Mouse (Mus musculus) hindbrain, embryonic 11.5 days (tissue): ENCODE data around the gene Cpa2. TPM values are rescaled to one million over a fixed set of nuclear protein-coding genes. Genes with fewer than 3 reads are reported as not detected.
A peak's percentile ranks its signal among the peaks of the same experiment; 100 is the strongest.

Experiments used
- ATAC-seq: fragments of 200-750 bp; cut with Nextera tagmentation; 2 replicates; pipeline ENCODE4 v1.8.0; 2017; ENCODE audit warnings: mild to moderate bottlenecking, moderate TSS enrichment, moderate library complexity; ENCODE audit not compliant: low FRiP score
- DNase-seq: peaks from one replicate; pipeline ENCODE4 v3.0.0-alpha.2; 2015; ENCODE audit warnings: low spot score
- H3K27ac ChIP-seq: fragments of 300-500 bp; sonication (generic); 2 replicates; pipeline ENCODE4 v1.5.1; 2014; ENCODE audit warnings: mild to moderate bottlenecking, low read depth, low read length
- H3K27me3 ChIP-seq: fragments of 300-500 bp; sonication (generic); 2 replicates; pipeline ENCODE4 v1.6.1; 2014; ENCODE audit warnings: mild to moderate bottlenecking, low read length, moderate library complexity, mixed read lengths; ENCODE audit not compliant: control insufficient read depth, insufficient read depth
- H3K36me3 ChIP-seq: fragments of 300-500 bp; sonication (generic); 2 replicates; pipeline ENCODE4 v1.6.1; 2014; ENCODE audit warnings: mild to moderate bottlenecking, low read length, moderate library complexity, mixed read lengths; ENCODE audit not compliant: control insufficient read depth, insufficient read depth
- H3K4me1 ChIP-seq: fragments of 300-500 bp; sonication (generic); replicated peaks from 2 replicates; pipeline ENCODE4 v1.6.1; 2014; ENCODE audit warnings: low read length, mixed read lengths; ENCODE audit not compliant: control insufficient read depth, insufficient read depth
- H3K4me2 ChIP-seq: fragments of 300-500 bp; sonication (generic); replicated peaks from 2 replicates; pipeline ENCODE4 v1.6.1; 2014; ENCODE audit warnings: mild to moderate bottlenecking, low read depth, low read length
- H3K4me3 ChIP-seq: fragments of 300-500 bp; sonication (generic); 2 replicates; pipeline ENCODE4 v1.5.1; 2014; ENCODE audit warnings: low read depth, low read length
- H3K9ac ChIP-seq: fragments of 300-500 bp; sonication (generic); 2 replicates; pipeline ENCODE4 v1.6.1; 2014; ENCODE audit warnings: low read depth, low read length
- H3K9me3 ChIP-seq: fragments of 300-500 bp; sonication (generic); 2 replicates; pipeline ENCODE4 v1.6.1; 2016; ENCODE audit warnings: low read length; ENCODE audit not compliant: control insufficient read depth
- WGBS: fragments of 180-500 bp; shearing (Covaris S2); extraction: QIAGEN DNeasy Blood & Tissue Kit; methylation state at CpG from one replicate; pipeline ENCODE4 v1.1.7; 2014; 5-methylcytosine and 5-hydroxymethylcytosine counted together
- polyA plus RNA-seq: library from polyadenylated mRNA; unstranded; fragments of >200 nt; fragmentation: Nextera tagmentation; extraction: Ambion mirVana; gene quantifications from 2 replicates; pipeline ENCODE4 v1.2.1, GENCODE M21; 2014

Gene Cpa2
- polyA plus RNA-seq, 1 experiment from 2014 or later, result 9.4 TPM

DNA sequence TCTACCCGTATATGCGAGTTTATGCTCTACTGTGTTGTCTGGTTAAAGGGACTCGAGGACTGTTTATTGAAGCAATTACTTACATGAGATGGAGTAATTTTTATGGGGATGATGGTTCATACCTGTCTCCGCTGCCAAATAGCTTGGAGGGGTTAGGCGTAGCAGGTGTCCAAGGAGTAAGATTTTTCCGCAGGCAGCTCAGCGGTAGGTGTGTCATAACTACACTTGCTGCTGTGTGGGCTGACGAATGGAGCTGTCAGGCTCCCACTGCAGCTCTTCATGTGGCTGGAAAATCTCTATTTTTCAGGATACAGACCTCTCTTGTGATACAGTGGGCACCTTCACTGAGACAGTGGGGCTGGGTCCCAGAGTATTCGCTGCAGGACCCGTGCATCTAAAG is 27.9 kb downstream of the Cpa2 start:
- no peaks in the 10 kb centered on the region for H3K27me3 ChIP-seq

DNA sequence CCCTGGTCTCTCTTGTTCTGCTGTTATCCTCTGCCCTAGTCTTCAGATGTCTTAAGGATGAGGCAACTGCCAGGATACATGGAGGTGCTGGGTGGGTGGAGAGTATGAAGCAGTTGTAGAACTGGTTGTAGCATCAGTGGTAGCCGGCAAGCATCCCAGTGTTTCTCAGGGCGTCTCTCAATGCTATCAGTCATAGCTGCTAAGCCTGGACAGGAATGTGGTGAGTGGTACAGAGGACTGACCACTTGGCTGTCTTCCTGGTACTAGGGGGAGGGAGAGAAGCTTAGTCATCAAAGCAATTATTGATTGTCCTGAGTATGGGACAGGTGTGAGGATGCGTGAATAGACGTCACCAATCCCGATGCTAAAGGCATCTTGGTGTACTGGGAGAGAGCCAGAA is 28.6 kb downstream of the Cpa2 start:
- ATAC-seq, result no peak
- no peak overlapping the region for H3K4me3 ChIP-seq
- H3K27me3 ChIP-seq, result no peaks in the 10 kb centered on the region
- H3K4me1 ChIP-seq, result no peaks in the 10 kb centered on the region
- 95% methylated on average over 5 of the region's 5 CpGs for WGBS
- H3K4me2 ChIP-seq, result no peak overlapping the region
- no peak for DNase-seq
- H3K9ac ChIP-seq, result no peak overlapping the region
- H3K9me3 ChIP-seq, result no peaks in the 10 kb centered on the region
- no peak overlapping the region for H3K27ac ChIP-seq
- no peaks in the 10 kb centered on the region for H3K36me3 ChIP-seq

More for the DNA sequence above, 27.9 kb downstream of the Cpa2 start:
- H3K9ac ChIP-seq, result no peak overlapping the region
- no peaks in the 10 kb centered on the region for H3K4me1 ChIP-seq
- no peak overlapping the region for H3K27ac ChIP-seq
- ATAC-seq (no peak), DNase-seq (no peak)
- no peak overlapping the region for H3K4me3 ChIP-seq
- no peaks in the 10 kb centered on the region for H3K36me3 ChIP-seq
- no peaks in the 10 kb centered on the region for H3K9me3 ChIP-seq
- 94% methylated on average over 10 of the region's 10 CpGs for WGBS
- no peak overlapping the region for H3K4me2 ChIP-seq

- Histone ChIP-seq H3K4me1 (no peaks in the 10 kb centered on the region), H3K4me3 (no peak overlapping the region), H3K36me3 (no peaks in the 10 kb centered on the region), H3K9me3 (no peaks in the 10 kb centered on the region), H3K4me2 (no peak overlapping the region), H3K9ac (no peak overlapping the region), H3K27ac (peak overlapping the region; percentile 31; the same call in 1 of the 2 replicates), H3K27me3 (no peaks in the 10 kb centered on the region)
- WGBS, result 42% methylated on average over 20 of the region's 20 CpGs
- DNase-seq (peak; percentile 79), ATAC-seq (peak; percentile 91)
These were observed 31.3 kb downstream of the Cpa2 start for GRCm38 (mm10) chr6:30572456-30573311.

DNA sequence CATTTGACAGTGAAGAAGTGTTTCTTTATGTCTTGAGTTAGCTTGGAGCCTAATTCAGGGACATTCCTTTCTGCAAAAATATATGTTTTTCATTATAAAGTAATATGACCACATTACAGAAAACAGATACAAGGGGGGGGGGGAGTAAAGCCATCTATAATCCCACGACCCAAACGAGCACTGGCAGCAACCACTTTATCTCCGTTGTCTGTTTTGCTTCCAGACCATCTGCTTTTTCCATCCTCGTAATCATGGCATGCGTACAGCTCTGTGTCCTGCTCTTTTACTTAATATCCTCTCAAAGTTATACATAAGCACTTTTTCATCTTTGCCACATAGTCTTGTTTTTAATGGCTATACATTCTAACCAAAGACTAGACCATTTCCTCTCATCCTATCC is 32.0 kb downstream of the Cpa2 start:
- H3K4me2 ChIP-seq, result no peak overlapping the region
- H3K4me1 ChIP-seq, result no peaks in the 10 kb centered on the region
- DNase-seq (no peak), ATAC-seq (no peak)
- H3K9me3 ChIP-seq, result no peaks in the 10 kb centered on the region
- H3K27me3 ChIP-seq, result no peaks in the 10 kb centered on the region
- 78% methylated on average over 5 of the region's 5 CpGs for WGBS
- H3K36me3 ChIP-seq, result no peaks in the 10 kb centered on the region
- no peak overlapping the region for H3K4me3 ChIP-seq
- H3K9ac ChIP-seq, result no peak overlapping the region
- 0 out of 2 replicates have a peak overlapping the region, but pooled peaks have one; percentile 0 for H3K27ac ChIP-seq

GRCm38 (mm10) chr6:30574945-30575344 is 33.6 kb downstream of the Cpa2 start:
- Histone ChIP-seq H3K9ac (no peak overlapping the region), H3K36me3 (no peaks in the 10 kb centered on the region), H3K4me3 (no peak overlapping the region), H3K4me1 (no peaks in the 10 kb centered on the region), H3K9me3 (no peaks in the 10 kb centered on the region), H3K4me2 (no peak overlapping the region), H3K27me3 (no peaks in the 10 kb centered on the region), H3K27ac (no peak overlapping the region)
- no peak for DNase-seq
- 80% methylated on average over 1 of the region's 1 CpGs for WGBS
- ATAC-seq, result no peak

DNA sequence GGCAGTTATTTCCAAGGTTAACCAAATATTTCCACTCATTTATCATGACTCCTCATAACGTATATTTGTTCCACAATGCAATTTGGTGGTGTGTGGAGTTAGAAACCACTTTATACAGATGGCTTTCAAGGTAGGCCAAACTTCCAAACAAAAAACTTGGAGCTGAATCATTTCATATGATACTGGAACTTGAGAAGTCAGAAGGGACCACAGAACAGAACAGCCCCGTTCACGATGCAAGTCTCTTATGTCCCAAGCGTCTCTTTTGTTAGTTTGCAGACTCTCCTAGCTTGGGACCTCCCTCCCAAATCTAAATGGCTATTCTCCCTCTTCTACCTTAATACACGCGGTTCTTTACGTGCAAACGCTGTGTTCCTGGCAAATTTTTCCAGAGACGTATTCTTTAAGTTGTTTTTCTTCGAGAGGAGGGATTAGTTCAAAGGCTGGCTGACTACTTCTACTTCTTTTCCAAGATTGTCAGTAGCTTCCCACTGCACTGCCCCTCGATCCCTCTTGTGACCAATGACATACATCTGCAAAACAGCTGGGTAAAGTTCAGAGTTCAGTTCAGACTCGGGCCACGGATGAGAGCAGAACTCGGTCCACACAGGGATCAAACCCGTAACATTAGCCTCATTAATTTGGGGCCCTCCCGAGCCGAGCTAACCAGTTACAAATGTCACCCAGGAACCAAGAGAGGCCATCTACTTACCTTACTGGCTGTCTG is 35.3 kb downstream of the Cpa2 start:
- Histone ChIP-seq H3K27ac (peak overlapping the region; percentile 39; the same call in 1 of the 2 replicates), H3K27me3 (no peaks in the 10 kb centered on the region), H3K4me1 (peaks cover 8% of the 10 kb centered on the region; the same call in 1 of the 2 replicates), H3K9me3 (no peaks in the 10 kb centered on the region), H3K4me2 (no peak overlapping the region), H3K36me3 (no peaks in the 10 kb centered on the region), H3K4me3 (no peak overlapping the region), H3K9ac (no peak overlapping the region)
- no peak for DNase-seq
- no peak for ATAC-seq
- WGBS, result 70% methylated on average over 17 of the region's 17 CpGs

- WGBS, result 48% methylated on average over 17 of the region's 17 CpGs
- Histone ChIP-seq H3K4me1 (peaks cover 8% of the 10 kb centered on the region; the same call in 1 of the 2 replicates), H3K27me3 (no peaks in the 10 kb centered on the region), H3K27ac (peak overlapping the region; percentile 80), H3K9ac (no peak overlapping the region), H3K4me2 (no peak overlapping the region), H3K4me3 (no peak overlapping the region), H3K36me3 (no peaks in the 10 kb centered on the region), H3K9me3 (no peaks in the 10 kb centered on the region)
- DNase-seq (peak; percentile 38), ATAC-seq (peak; percentile 64; the same call in 1 of the 2 replicates)
These were observed 38.8 kb downstream of the Cpa2 start for GRCm38 (mm10) chr6:30579961-30580840.

DNA sequence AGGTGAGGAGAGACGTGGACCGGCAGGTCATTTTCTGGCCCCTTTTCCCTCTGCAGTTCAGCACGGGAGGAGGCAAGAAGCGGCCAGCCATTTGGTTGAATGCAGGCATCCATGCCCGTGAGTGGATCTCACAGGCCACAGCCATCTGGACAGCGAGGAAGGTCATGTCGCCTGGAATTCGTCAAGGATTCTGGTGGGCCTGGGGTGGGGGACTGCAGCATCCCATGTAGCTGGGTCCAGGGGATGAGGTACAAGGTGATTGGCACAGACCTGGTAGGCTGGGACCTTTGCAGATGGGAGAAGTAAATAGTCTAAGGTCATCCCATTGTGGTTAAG is 39.4 kb downstream of the Cpa2 start:
- no peak overlapping the region for H3K4me2 ChIP-seq
- WGBS, result 41% methylated on average over 8 of the region's 8 CpGs

More for the DNA sequence above, 39.4 kb downstream of the Cpa2 start:
- Histone ChIP-seq H3K4me3 (no peak overlapping the region), H3K9ac (0 out of 2 replicates have a peak overlapping the region, but pooled peaks have one; percentile 1), H3K36me3 (no peaks in the 10 kb centered on the region), H3K9me3 (no peaks in the 10 kb centered on the region), H3K4me1 (peaks cover 8% of the 10 kb centered on the region; the same call in 1 of the 2 replicates), H3K27me3 (no peaks in the 10 kb centered on the region), H3K27ac (peak overlapping the region; percentile 80)
- ATAC-seq (peak; percentile 49; the same call in 1 of the 2 replicates), DNase-seq (no peak)
